Mouse (Mus musculus): ENCODE data around the gene Glis3. TPM values are rescaled to one million over a fixed set of nuclear protein-coding genes. Genes with fewer than 3 reads are reported as not detected.

Gene Glis3
- polyA plus RNA-seq, 1 experiment from 2014 or later, result 8.4 TPM

- no peak for ATAC-seq (replicated peaks; ENCODE audit: low FRiP score)
- WGBS, result 85% methylated on average over 5 of the region's 5 CpGs
- Histone ChIP-seq H3K27me3 (no peaks in the 10 kb centered on the region), H3K27ac (no peak overlapping the region), H3K4me2 (no peak overlapping the region), H3K4me3 (replicated peaks) (no peak overlapping the region), H3K9ac (no peak overlapping the region), H3K4me1 (no peaks in the 10 kb centered on the region), H3K36me3 (no peaks in the 10 kb centered on the region), H3K9me3 (replicated peaks) (no peaks in the 10 kb centered on the region)
Measured at GRCm38 (mm10) chr19:28246186-28246585, 433.7 kb downstream of the Glis3 start.

- H3K36me3 ChIP-seq, result no peaks in the 10 kb centered on the region
- H3K9ac ChIP-seq, result no peak overlapping the region
- H3K4me2 ChIP-seq, result no peak overlapping the region
- H3K27me3 ChIP-seq, result no peaks in the 10 kb centered on the region
- 86% methylated on average over 4 of the region's 4 CpGs for WGBS
- H3K27ac ChIP-seq, result no peak overlapping the region
- H3K9me3 ChIP-seq (replicated peaks), result no peaks in the 10 kb centered on the region
- H3K4me3 ChIP-seq (replicated peaks), result no peak overlapping the region
- ATAC-seq (replicated peaks; ENCODE audit: low FRiP score), result no peak
- no peaks in the 10 kb centered on the region for H3K4me1 ChIP-seq
Measured at GRCm38 (mm10) chr19:28238073-28238472, 441.8 kb downstream of the Glis3 start.

- no peak for ATAC-seq (replicated peaks; ENCODE audit: low FRiP score)
- H3K9me3 ChIP-seq (replicated peaks), result no peaks in the 10 kb centered on the region
- no peak overlapping the region for H3K4me2 ChIP-seq
- H3K4me1 ChIP-seq, result no peaks in the 10 kb centered on the region
- H3K9ac ChIP-seq, result no peak overlapping the region
- 93% methylated on average over 2 of the region's 2 CpGs for WGBS
- no peaks in the 10 kb centered on the region for H3K27me3 ChIP-seq
- H3K36me3 ChIP-seq, result no peaks in the 10 kb centered on the region
- H3K4me3 ChIP-seq (replicated peaks), result no peak overlapping the region
- H3K27ac ChIP-seq, result no peak overlapping the region
Measured at GRCm38 (mm10) chr19:28237621-28238020, 442.3 kb downstream of the Glis3 start.

- no peak overlapping the region for H3K9ac ChIP-seq
- H3K27ac ChIP-seq, result no peak overlapping the region
- H3K4me3 ChIP-seq (replicated peaks), result no peak overlapping the region
- H3K9me3 ChIP-seq (replicated peaks), result no peaks in the 10 kb centered on the region
- H3K4me2 ChIP-seq, result no peak overlapping the region
- no peak for ATAC-seq (replicated peaks; ENCODE audit: low FRiP score)
- 67% methylated on average over 5 of the region's 5 CpGs for WGBS
- H3K27me3 ChIP-seq, result no peaks in the 10 kb centered on the region
- H3K4me1 ChIP-seq, result no peaks in the 10 kb centered on the region
- H3K36me3 ChIP-seq, result no peaks in the 10 kb centered on the region
Measured at GRCm38 (mm10) chr19:28235571-28235970, 444.3 kb downstream of the Glis3 start.

- no peak overlapping the region for H3K4me2 ChIP-seq
- 94% methylated on average over 9 of the region's 9 CpGs for WGBS
- H3K9me3 ChIP-seq (replicated peaks), result no peaks in the 10 kb centered on the region
- no peak for ATAC-seq (replicated peaks; ENCODE audit: low FRiP score)
- no peaks in the 10 kb centered on the region for H3K4me1 ChIP-seq
- H3K36me3 ChIP-seq, result no peaks in the 10 kb centered on the region
- no peak overlapping the region for H3K9ac ChIP-seq
- no peak overlapping the region for H3K4me3 ChIP-seq (replicated peaks)
- no peak overlapping the region for H3K27ac ChIP-seq
- H3K27me3 ChIP-seq, result no peaks in the 10 kb centered on the region
Measured at GRCm38 (mm10) chr19:28235096-28235495, 444.8 kb downstream of the Glis3 start.

GRCm38 (mm10) chr19:28234676-28235075, 445.2 kb downstream of the Glis3 start:
- H3K4me1 ChIP-seq, result no peaks in the 10 kb centered on the region
- H3K36me3 ChIP-seq, result no peaks in the 10 kb centered on the region
- no peak overlapping the region for H3K4me2 ChIP-seq
- 94% methylated on average over 2 of the region's 2 CpGs for WGBS
- H3K27me3 ChIP-seq, result no peaks in the 10 kb centered on the region
- H3K4me3 ChIP-seq (replicated peaks), result no peak overlapping the region
- no peak overlapping the region for H3K27ac ChIP-seq
- ATAC-seq (replicated peaks; ENCODE audit: low FRiP score), result no peak
- no peak overlapping the region for H3K9ac ChIP-seq
- H3K9me3 ChIP-seq (replicated peaks), result no peaks in the 10 kb centered on the region

GRCm38 (mm10) chr19:28231511-28231910, 448.4 kb downstream of the Glis3 start:
- H3K27me3 ChIP-seq, result no peaks in the 10 kb centered on the region
- no peak overlapping the region for H3K27ac ChIP-seq
- no peaks in the 10 kb centered on the region for H3K9me3 ChIP-seq (replicated peaks)
- H3K4me1 ChIP-seq, result no peaks in the 10 kb centered on the region
- whole genome bisulfite sequencing, result 66% methylated on average over 3 of the region's 3 CpGs
- no peak overlapping the region for H3K4me2 ChIP-seq
- H3K4me3 ChIP-seq (replicated peaks), result no peak overlapping the region
- no peak overlapping the region for H3K9ac ChIP-seq
- no peaks in the 10 kb centered on the region for H3K36me3 ChIP-seq
- ATAC-seq (replicated peaks; ENCODE audit: low FRiP score), result no peak

GRCm38 (mm10) chr19:28227526-28227925, 452.4 kb downstream of the Glis3 start:
- Histone ChIP-seq H3K27ac (no peak overlapping the region), H3K4me3 (replicated peaks) (no peak overlapping the region), H3K36me3 (no peaks in the 10 kb centered on the region), H3K9me3 (replicated peaks) (no peaks in the 10 kb centered on the region), H3K9ac (no peak overlapping the region), H3K27me3 (no peaks in the 10 kb centered on the region), H3K4me1 (no peaks in the 10 kb centered on the region), H3K4me2 (no peak overlapping the region)
- ATAC-seq (replicated peaks; ENCODE audit: low FRiP score), result no peak
- 80% methylated on average over 10 of the region's 10 CpGs for WGBS

- H3K27ac ChIP-seq, result no peak overlapping the region
- H3K27me3 ChIP-seq, result no peaks in the 10 kb centered on the region
- no peak for ATAC-seq (replicated peaks; ENCODE audit: low FRiP score)
- 37% methylated on average over 6 of the region's 6 CpGs for WGBS
- no peak overlapping the region for H3K4me3 ChIP-seq (replicated peaks)
- H3K36me3 ChIP-seq, result no peaks in the 10 kb centered on the region
- H3K4me1 ChIP-seq, result no peaks in the 10 kb centered on the region
- H3K4me2 ChIP-seq, result no peak overlapping the region
- no peaks in the 10 kb centered on the region for H3K9me3 ChIP-seq (replicated peaks)
- no peak overlapping the region for H3K9ac ChIP-seq
Measured at GRCm38 (mm10) chr19:28225651-28226050, 454.2 kb downstream of the Glis3 start.

GRCm38 (mm10) chr19:28211630-28212029, 468.2 kb downstream of the Glis3 start:
- Histone ChIP-seq H3K27ac (no peak overlapping the region), H3K9ac (no peak overlapping the region), H3K9me3 (replicated peaks) (no peaks in the 10 kb centered on the region), H3K4me2 (no peak overlapping the region), H3K36me3 (no peaks in the 10 kb centered on the region), H3K4me3 (replicated peaks) (no peak overlapping the region), H3K27me3 (no peaks in the 10 kb centered on the region), H3K4me1 (no peaks in the 10 kb centered on the region)
- 84% methylated on average over 4 of the region's 4 CpGs for WGBS
- no peak for ATAC-seq (replicated peaks; ENCODE audit: low FRiP score)

Other genes with a start within 250 kb of the Glis3 start
- 3.9 and 4.3 TPM in 2 replicates for gene Slc1a1, start 155.0 kb upstream of the Glis3 start, polyA plus RNA-seq (2015; fragmentation: Nextera tagmentation; extraction: Ambion mirVana)